Mouse (Mus musculus): ENCODE results near the gene Ddx39. TPM values are rescaled to one million over a fixed set of nuclear protein-coding genes. Genes with fewer than 3 reads are reported as not detected.

Ddx39 gene
- polyA plus RNA-seq, 1 experiment from 2014 or later: 141 TPM

DNA sequence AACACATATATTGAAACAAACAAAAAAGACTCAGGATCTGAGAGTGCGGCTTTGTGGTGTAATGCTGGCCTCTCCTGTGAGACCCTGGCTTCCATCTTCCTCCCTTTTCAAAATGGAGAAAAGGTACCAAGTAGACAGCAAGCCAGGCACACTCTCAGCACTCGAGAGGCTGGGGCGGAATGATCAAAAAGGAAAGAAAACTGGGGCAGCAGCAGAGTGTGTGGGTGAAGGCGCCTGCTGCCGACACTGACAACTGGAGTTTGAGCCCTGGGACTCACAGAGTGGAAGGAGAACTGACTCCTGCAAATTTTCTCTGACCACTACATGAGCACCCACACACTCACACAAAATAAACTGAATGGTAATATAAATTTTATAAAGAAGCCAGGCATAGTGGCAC lies 40.5 kb upstream of the Ddx39 start:
- Histone ChIP-seq H3K27ac (ENCODE audit: low read length) (no peak overlapping the region), H3K27me3 (ENCODE audit: control insufficient read depth, insufficient read depth, low read length) (no peaks in the 10 kb centered on the region), H3K9ac (replicated peaks; ENCODE audit: low read depth, low read length) (no peak overlapping the region), H3K4me2 (replicated peaks; ENCODE audit: low read depth, low read length) (no peak overlapping the region), H3K9me3 (ENCODE audit: control insufficient read depth, low read depth, low read length) (no peaks in the 10 kb centered on the region), H3K36me3 (ENCODE audit: control insufficient read depth, insufficient read depth, low read length) (peaks cover 61% of the 10 kb centered on the region), H3K4me3 (ENCODE audit: low read depth, low read length) (no peak overlapping the region), H3K4me1 (ENCODE audit: control insufficient read depth, insufficient read depth, low read length) (no peaks in the 10 kb centered on the region)
- no peak for ATAC-seq (ENCODE audit: insufficient number of reproducible peaks, insufficient read depth, low FRiP score, low read depth)
- WGBS: 95% methylated on average over 5 of the region's 5 CpGs

DNA sequence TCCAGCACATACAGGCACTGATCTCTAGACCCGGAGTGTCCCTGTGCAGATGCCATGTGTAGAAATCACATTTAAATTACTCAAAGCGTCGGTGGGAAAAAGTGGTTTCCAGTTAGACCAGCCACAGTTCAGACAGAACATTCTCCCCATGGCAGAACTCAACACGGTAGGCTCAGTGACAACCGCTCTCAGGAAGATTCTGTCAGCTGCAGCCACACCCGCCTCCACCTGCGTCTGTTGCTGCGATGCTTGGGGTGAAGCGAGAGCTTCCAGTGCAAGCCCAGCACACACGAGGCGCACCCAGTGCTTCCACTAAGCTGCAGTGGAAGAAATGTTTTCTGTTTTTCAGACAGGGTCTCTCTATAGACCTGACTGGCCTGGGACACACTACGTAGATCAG lies 35.1 kb upstream of the Ddx39 start:
- H3K4me2 ChIP-seq (replicated peaks; ENCODE audit: low read depth, low read length): no peak overlapping the region
- no peak for ATAC-seq (ENCODE audit: insufficient number of reproducible peaks, insufficient read depth, low FRiP score, low read depth)
- no peak overlapping the region for H3K4me3 ChIP-seq (ENCODE audit: low read depth, low read length)
- H3K9ac ChIP-seq (replicated peaks; ENCODE audit: low read depth, low read length): no peak overlapping the region
- no peaks in the 10 kb centered on the region for H3K9me3 ChIP-seq (ENCODE audit: control insufficient read depth, low read depth, low read length)
- H3K36me3 ChIP-seq (ENCODE audit: control insufficient read depth, insufficient read depth, low read length): peaks cover 60% of the 10 kb centered on the region
- WGBS: 90% methylated on average over 12 of the region's 12 CpGs
- no peak overlapping the region; the same call in 1 of the 2 replicates for H3K27ac ChIP-seq (ENCODE audit: low read length)
- 0 out of 2 replicates have a peak, but pooled peaks cover 8% of the 10 kb centered on the region for H3K4me1 ChIP-seq (ENCODE audit: control insufficient read depth, insufficient read depth, low read length)
- no peaks in the 10 kb centered on the region for H3K27me3 ChIP-seq (ENCODE audit: control insufficient read depth, insufficient read depth, low read length)

DNA sequence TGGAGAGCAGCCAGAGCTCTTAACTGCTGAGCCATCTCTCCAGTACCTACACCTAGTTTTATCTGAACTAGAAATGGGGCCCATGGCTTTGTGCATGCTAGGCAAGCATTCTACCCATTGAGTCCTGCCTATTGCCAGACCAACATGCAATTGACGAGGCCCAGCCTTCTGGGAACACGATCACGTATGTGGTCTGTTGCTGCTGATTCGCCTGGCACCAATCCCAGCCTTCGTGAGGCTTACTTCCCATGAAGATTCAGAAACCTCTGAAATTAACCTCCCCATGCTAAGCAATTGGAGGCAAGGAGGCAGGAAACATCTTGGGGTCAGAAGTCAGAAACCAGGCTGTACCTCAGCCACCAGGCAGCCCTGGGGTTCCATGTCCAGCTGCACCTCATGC lies 34.4 kb upstream of the Ddx39 start:
- ATAC-seq (ENCODE audit: insufficient number of reproducible peaks, insufficient read depth, low FRiP score, low read depth): no peak
- no peaks in the 10 kb centered on the region for H3K9me3 ChIP-seq (ENCODE audit: control insufficient read depth, low read depth, low read length)
- H3K9ac ChIP-seq (replicated peaks; ENCODE audit: low read depth, low read length): no peak overlapping the region
- H3K27me3 ChIP-seq (ENCODE audit: control insufficient read depth, insufficient read depth, low read length): no peaks in the 10 kb centered on the region
- no peak overlapping the region for H3K4me3 ChIP-seq (ENCODE audit: low read depth, low read length)
- 63% methylated on average over 5 of the region's 5 CpGs for WGBS
- no peak overlapping the region for H3K4me2 ChIP-seq (replicated peaks; ENCODE audit: low read depth, low read length)
- H3K4me1 ChIP-seq (ENCODE audit: control insufficient read depth, insufficient read depth, low read length): 0 out of 2 replicates have a peak, but pooled peaks cover 8% of the 10 kb centered on the region
- H3K36me3 ChIP-seq (ENCODE audit: control insufficient read depth, insufficient read depth, low read length): peaks cover 64% of the 10 kb centered on the region
- peak overlapping the region; percentile 56; the same call in 1 of the 2 replicates for H3K27ac ChIP-seq (ENCODE audit: low read length)

DNA sequence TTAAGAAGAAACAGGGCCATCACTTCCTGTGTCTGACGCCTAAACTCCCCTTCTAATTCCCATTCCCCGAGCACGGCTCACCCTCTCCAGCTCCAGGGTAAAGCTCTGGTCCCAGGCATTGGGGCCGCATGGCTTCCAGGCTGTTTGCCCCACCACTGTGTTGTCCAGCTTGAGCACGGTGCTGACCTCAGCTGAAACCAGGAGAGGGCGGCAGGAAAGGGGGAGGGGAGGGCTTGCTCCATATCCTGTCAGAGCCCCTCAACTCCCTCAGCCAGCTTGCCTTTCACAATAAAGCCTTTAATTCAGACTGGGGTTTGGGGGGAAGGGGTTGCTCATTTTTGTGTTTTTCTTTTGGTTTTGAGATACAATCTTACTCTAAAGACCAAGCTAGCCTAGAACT lies 33.9 kb upstream of the Ddx39 start:
- Histone ChIP-seq H3K27me3 (ENCODE audit: control insufficient read depth, insufficient read depth, low read length) (no peaks in the 10 kb centered on the region), H3K4me3 (ENCODE audit: low read depth, low read length) (no peak overlapping the region), H3K36me3 (ENCODE audit: control insufficient read depth, insufficient read depth, low read length) (peaks cover 69% of the 10 kb centered on the region), H3K4me2 (replicated peaks; ENCODE audit: low read depth, low read length) (no peak overlapping the region), H3K9me3 (ENCODE audit: control insufficient read depth, low read depth, low read length) (no peaks in the 10 kb centered on the region), H3K9ac (replicated peaks; ENCODE audit: low read depth, low read length) (no peak overlapping the region), H3K4me1 (ENCODE audit: control insufficient read depth, insufficient read depth, low read length) (0 out of 2 replicates have a peak, but pooled peaks cover 8% of the 10 kb centered on the region), H3K27ac (ENCODE audit: low read length) (peak overlapping the region; percentile 56; the same call in 1 of the 2 replicates)
- 19% methylated on average over 6 of the region's 6 CpGs for WGBS
- ATAC-seq (ENCODE audit: insufficient number of reproducible peaks, insufficient read depth, low FRiP score, low read depth): peak; percentile 70; the same call in 1 of the 2 replicates

GRCm38 (mm10) chr8:83684517-83684916 lies 30.5 kb upstream of the Ddx39 start:
- H3K36me3 ChIP-seq (ENCODE audit: control insufficient read depth, insufficient read depth, low read length): peaks cover 52% of the 10 kb centered on the region
- WGBS: 94% methylated on average over 9 of the region's 9 CpGs
- H3K4me1 ChIP-seq (ENCODE audit: control insufficient read depth, insufficient read depth, low read length): 0 out of 2 replicates have a peak, but pooled peaks cover 8% of the 10 kb centered on the region
- H3K27ac ChIP-seq (ENCODE audit: low read length): no peak overlapping the region
- H3K4me3 ChIP-seq (ENCODE audit: low read depth, low read length): no peak overlapping the region
- ATAC-seq (ENCODE audit: insufficient number of reproducible peaks, insufficient read depth, low FRiP score, low read depth): no peak
- no peaks in the 10 kb centered on the region for H3K9me3 ChIP-seq (ENCODE audit: control insufficient read depth, low read depth, low read length)
- no peak overlapping the region for H3K9ac ChIP-seq (replicated peaks; ENCODE audit: low read depth, low read length)
- no peak overlapping the region for H3K4me2 ChIP-seq (replicated peaks; ENCODE audit: low read depth, low read length)
- H3K27me3 ChIP-seq (ENCODE audit: control insufficient read depth, insufficient read depth, low read length): no peaks in the 10 kb centered on the region

GRCm38 (mm10) chr8:83689264-83689663 lies 25.7 kb upstream of the Ddx39 start:
- whole genome bisulfite sequencing: 88% methylated on average over 6 of the region's 6 CpGs

GRCm38 (mm10) chr8:83693609-83694236 lies 21.3 kb upstream of the Ddx39 start:
- Histone ChIP-seq H3K9ac (replicated peaks; ENCODE audit: low read depth, low read length) (no peak overlapping the region), H3K4me1 (ENCODE audit: control insufficient read depth, insufficient read depth, low read length) (peaks cover 23% of the 10 kb centered on the region), H3K9me3 (ENCODE audit: control insufficient read depth, low read depth, low read length) (no peaks in the 10 kb centered on the region), H3K4me2 (replicated peaks; ENCODE audit: low read depth, low read length) (no peak overlapping the region), H3K36me3 (ENCODE audit: control insufficient read depth, insufficient read depth, low read length) (peaks cover 22% of the 10 kb centered on the region), H3K27ac (ENCODE audit: low read length) (no peak overlapping the region), H3K27me3 (ENCODE audit: control insufficient read depth, insufficient read depth, low read length) (no peaks in the 10 kb centered on the region), H3K4me3 (ENCODE audit: low read depth, low read length) (no peak overlapping the region)
- 75% methylated on average over 10 of the region's 10 CpGs for WGBS
- ATAC-seq (ENCODE audit: insufficient number of reproducible peaks, insufficient read depth, low FRiP score, low read depth): no peak

More at GRCm38 (mm10) chr8:83689264-83689663, 25.7 kb upstream of the Ddx39 start:
- Histone ChIP-seq H3K27ac (ENCODE audit: low read length) (no peak overlapping the region), H3K9ac (replicated peaks; ENCODE audit: low read depth, low read length) (no peak overlapping the region), H3K4me1 (ENCODE audit: control insufficient read depth, insufficient read depth, low read length) (peaks cover 5% of the 10 kb centered on the region; the same call in 1 of the 2 replicates), H3K9me3 (ENCODE audit: control insufficient read depth, low read depth, low read length) (no peaks in the 10 kb centered on the region), H3K36me3 (ENCODE audit: control insufficient read depth, insufficient read depth, low read length) (peaks cover 42% of the 10 kb centered on the region), H3K27me3 (ENCODE audit: control insufficient read depth, insufficient read depth, low read length) (no peaks in the 10 kb centered on the region), H3K4me3 (ENCODE audit: low read depth, low read length) (no peak overlapping the region), H3K4me2 (replicated peaks; ENCODE audit: low read depth, low read length) (no peak overlapping the region)
- ATAC-seq (ENCODE audit: insufficient number of reproducible peaks, insufficient read depth, low FRiP score, low read depth): no peak

- WGBS: 70% methylated on average over 11 of the region's 11 CpGs
- Histone ChIP-seq H3K27me3 (ENCODE audit: control insufficient read depth, insufficient read depth, low read length) (no peaks in the 10 kb centered on the region), H3K9me3 (ENCODE audit: control insufficient read depth, low read depth, low read length) (no peaks in the 10 kb centered on the region), H3K9ac (replicated peaks; ENCODE audit: low read depth, low read length) (no peak overlapping the region), H3K27ac (ENCODE audit: low read length) (no peak overlapping the region), H3K4me3 (ENCODE audit: low read depth, low read length) (no peak overlapping the region), H3K4me1 (ENCODE audit: control insufficient read depth, insufficient read depth, low read length) (peaks cover 26% of the 10 kb centered on the region), H3K4me2 (replicated peaks; ENCODE audit: low read depth, low read length) (no peak overlapping the region), H3K36me3 (ENCODE audit: control insufficient read depth, insufficient read depth, low read length) (peaks cover 21% of the 10 kb centered on the region)
- no peak for ATAC-seq (ENCODE audit: insufficient number of reproducible peaks, insufficient read depth, low FRiP score, low read depth)
Measured at GRCm38 (mm10) chr8:83694369-83695160, 20.4 kb upstream of the Ddx39 start.

All from stomach, embryonic 14.5 days (tissue).